Mouse (Mus musculus) embryonic fibroblast, embryonic 13.5 days (primary cell): ENCODE measurements around the gene Prl2c3. TPM values are rescaled to one million over a fixed set of nuclear protein-coding genes. Genes with fewer than 3 reads are reported as not detected.
"Not testable (repeated sequence)": the region's sequence is repeated elsewhere in the genome, so short reads cannot be mapped to it uniquely, and the experiment has no call there.

Source experiments
- H3K27ac ChIP-seq: 2 replicates; pipeline ENCODE4 v1.5.1; 2012; ENCODE audit warnings: low read length, control low read depth, inconsistent platforms; ENCODE audit not compliant: insufficient read depth
- H3K4me1 ChIP-seq: 2 replicates; pipeline ENCODE4 v1.6.1; 2011; ENCODE audit warnings: low read length; ENCODE audit not compliant: control insufficient read depth, insufficient read depth
- H3K4me3 ChIP-seq: 2 replicates; pipeline ENCODE4 v1.5.1; 2011; ENCODE audit warnings: mild to moderate bottlenecking, control low read depth, low read length; ENCODE audit not compliant: insufficient read depth
- CTCF ChIP-seq: IDR thresholded peaks from 2 replicates; pipeline ENCODE4 v1.5.1; 2011; ENCODE audit warnings: mild to moderate bottlenecking, control low read depth, low read length, moderate library complexity, borderline replicate concordance; ENCODE audit not compliant: insufficient read depth
- POLR2A ChIP-seq: IDR thresholded peaks from 2 replicates; pipeline ENCODE4 v1.6.1; 2011; ENCODE audit warnings: low read depth, mild to moderate bottlenecking, control low read depth, low read length, moderate library complexity
- polyA plus RNA-seq: library from polyadenylated mRNA; stranded (reverse); fragments of >200 nt; gene quantifications from 2 replicates; pipeline ENCODE4 v1.2.4, GENCODE M21; 2011; ENCODE audit warnings: low read depth; ENCODE audit not compliant: missing spikeins, insufficient read length

Prl2c3 gene
- polyA plus RNA-seq: 2.1 TPM in 1 of 2 replicates, not detected in the other

- H3K27ac ChIP-seq, H3K4me3 ChIP-seq, H3K4me1 ChIP-seq: not testable (repeated sequence)
These were observed at the start of gene Prl2c3 for GRCm38 (mm10) chr13:12799979-12800378. Gene Prl2c3, minus strand, starts transcription at chr13:12800079.

DNA sequence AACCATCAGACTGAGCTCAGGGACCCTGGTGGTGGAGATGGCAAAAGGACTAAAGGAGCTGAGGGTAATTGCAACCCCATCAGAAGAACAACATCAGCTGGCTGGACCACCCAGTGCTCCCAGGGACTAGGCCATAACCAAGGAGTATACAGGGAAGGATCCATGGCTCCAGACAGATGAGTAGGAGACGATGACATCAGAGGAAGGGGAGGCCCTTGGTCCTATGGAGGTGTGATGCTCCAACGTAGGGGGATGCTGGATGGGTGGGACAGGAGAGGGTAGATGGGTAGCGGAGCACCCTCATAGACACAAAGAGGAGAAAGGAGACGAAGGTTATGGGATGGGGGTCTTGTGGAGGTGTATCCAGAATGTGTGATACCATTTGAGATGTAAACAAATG lies 48.4 kb upstream of the Prl2c3 start:
- H3K27ac ChIP-seq, H3K4me1 ChIP-seq, H3K4me3 ChIP-seq: not testable (repeated sequence)

DNA sequence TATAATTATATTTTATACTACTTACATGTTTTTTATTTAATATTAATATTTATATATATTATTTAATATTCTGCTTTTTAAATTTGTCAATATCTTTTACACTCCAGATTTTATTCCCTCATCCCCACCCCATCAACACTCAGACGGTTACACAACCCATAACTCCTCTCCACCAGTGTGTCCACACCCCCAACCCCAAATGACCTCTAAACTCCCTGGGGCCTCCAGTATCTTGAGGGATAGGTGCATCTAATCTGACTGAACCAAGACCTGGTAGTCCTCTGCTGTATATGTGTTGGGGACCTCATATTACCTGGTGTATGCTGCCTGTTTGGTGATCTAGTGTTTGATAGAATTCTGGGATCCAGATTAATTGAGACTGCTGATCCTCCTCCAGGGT lies 44.8 kb upstream of the Prl2c3 start:
- H3K4me1 ChIP-seq, H3K27ac ChIP-seq, H3K4me3 ChIP-seq: not testable (repeated sequence)

- not testable (repeated sequence) for H3K4me1 ChIP-seq, H3K4me3 ChIP-seq, H3K27ac ChIP-seq
These were observed 37.7 kb upstream of the Prl2c3 start for GRCm38 (mm10) chr13:12837546-12837945.

DNA sequence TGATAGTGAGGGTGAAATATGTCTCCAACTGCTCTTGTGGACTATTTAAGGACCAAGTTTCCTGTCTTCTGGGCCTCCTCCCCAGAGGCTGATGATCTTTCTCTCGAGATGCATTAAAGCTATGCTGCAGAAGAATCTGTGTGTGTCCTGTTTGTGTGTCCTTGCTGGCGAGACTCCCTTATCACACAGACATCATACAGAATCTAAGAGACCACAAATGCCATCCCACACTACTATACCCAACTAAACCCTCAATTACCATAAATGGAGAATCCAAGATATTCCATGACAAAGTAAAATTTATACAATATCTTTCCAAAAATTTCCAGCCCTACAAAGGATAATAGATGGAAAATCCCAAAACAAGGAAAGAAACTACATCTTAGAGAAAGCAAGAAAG lies 31.9 kb upstream of the Prl2c3 start:
- no peak overlapping the region for H3K4me3 ChIP-seq
- no peaks in the 10 kb centered on the region for H3K4me1 ChIP-seq
- TF ChIP-seq CTCF (no peak), POLR2A (no peak)
- H3K27ac ChIP-seq: no peak overlapping the region

DNA sequence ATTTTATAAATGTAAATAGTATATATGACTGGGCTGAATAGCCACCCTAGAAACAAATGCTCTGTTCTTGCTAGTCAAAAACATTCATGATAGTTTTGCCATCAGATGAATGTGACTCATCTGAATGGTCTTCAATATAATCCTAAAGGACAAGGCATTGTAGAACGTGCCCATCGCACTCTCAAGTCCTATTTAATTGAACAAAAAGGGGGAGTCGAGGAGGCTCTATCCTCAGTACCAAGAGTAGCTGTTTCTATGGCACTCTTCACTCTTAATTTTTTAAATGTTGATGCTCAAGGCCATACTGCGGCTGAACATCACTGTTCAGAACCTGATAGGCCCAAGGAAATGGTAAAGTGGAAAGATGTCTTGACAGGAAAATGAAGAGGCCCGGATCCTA lies 29.2 kb upstream of the Prl2c3 start:
- Histone ChIP-seq H3K27ac (no peak overlapping the region), H3K4me3 (no peak overlapping the region), H3K4me1 (no peaks in the 10 kb centered on the region)
- TF ChIP-seq CTCF (no peak), POLR2A (no peak)

- H3K4me1 ChIP-seq, H3K4me3 ChIP-seq, H3K27ac ChIP-seq: not testable (repeated sequence)
These were observed 24.8 kb upstream of the Prl2c3 start for GRCm38 (mm10) chr13:12824500-12825176.

DNA sequence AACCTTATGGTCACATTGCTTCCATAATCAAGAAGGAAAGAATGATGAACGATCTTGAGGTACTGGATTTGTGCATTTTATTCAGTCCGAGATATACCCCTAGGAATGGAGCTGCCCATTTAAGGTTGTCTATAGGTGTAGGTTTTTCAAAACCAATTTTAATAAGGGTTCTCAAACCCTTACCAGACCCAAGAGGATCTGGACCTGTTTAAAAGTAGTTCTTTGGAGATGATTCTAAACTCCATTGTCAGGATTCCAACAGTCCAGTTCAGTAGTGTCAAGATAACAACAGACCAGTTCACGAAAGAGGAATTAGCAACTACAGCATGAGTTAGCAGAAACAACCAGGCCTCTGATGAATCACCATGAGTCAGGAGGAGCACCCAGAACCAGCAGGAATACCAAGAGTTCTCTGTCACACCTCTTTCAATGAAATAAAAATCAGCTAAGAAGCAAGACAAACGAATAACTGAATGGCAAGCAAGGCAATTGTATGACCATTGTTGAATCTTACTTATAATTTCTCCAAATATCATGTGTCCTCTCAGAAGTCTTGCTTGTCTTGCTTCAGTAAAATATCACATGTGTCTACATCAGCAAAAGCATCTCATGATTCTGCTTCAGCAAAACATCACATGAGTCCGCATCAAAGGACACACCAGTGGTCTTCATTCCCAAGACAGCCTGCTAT lies 14.0 kb upstream of the Prl2c3 start:
- H3K27ac ChIP-seq: peak overlapping the region; percentile 78; the same call in 1 of the 2 replicates
- H3K4me1 ChIP-seq, H3K4me3 ChIP-seq: not testable (repeated sequence)

DNA sequence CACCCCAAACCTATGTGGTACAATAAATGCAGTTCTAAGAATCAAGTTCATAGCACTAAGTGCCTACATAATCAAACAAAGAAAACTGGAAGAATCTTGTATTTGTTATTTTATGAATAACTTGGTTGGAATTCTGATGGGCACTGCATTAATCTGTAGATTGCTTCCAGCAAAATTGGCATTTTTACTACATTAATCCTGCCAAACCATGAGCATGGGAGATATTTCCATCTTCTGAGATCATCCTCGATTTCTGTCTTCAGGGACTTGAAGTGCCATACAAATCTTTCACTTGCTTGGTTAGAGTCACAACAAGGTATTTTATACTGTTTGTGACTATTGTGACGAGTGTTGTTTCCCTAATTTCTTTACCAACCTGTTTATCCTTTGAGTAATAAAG lies 9.7 kb upstream of the Prl2c3 start:
- Histone ChIP-seq H3K4me1 (no peaks in the 10 kb centered on the region), H3K4me3 (no peak overlapping the region), H3K27ac (no peak overlapping the region)
- no peak for TF ChIP-seq POLR2A
- TF ChIP-seq CTCF: no peak

DNA sequence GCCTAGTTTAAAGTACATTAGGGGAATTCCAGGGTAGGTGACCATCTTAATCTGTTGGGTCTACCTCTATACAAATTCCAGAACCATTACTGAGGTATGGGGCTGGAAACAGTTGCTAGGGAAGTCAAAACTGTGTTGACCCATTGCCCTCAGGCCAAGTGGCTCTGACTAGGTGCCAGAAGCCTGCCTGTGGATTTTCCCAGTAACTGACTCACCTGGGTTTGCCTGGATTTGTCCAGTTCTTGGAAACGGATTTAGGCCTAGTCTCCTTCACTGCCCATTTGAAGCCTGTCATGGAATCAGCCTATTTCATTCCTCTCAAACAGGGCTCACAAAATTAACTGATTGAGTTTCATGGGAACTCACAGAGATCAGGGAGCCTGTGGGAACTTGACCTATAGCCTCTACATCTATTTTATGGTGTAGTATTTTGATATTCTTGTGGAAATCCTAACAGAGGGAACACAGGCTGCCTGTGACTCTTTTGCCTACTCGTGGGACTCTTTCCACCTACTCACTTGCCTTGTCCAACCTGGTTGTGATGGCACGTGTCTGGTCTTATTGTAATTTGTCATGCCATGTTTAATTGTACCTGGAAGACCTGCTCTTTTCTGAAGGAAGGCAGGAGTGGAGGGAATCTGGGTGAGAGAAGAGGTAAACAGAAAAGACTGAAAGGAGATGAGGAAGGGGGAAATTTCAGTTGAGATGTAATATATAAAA lies 9.1 kb upstream of the Prl2c3 start:
- not testable (repeated sequence) for H3K4me3 ChIP-seq, H3K27ac ChIP-seq, H3K4me1 ChIP-seq

GRCm38 (mm10) chr13:12806496-12806895 lies 6.6 kb upstream of the Prl2c3 start:
- H3K27ac ChIP-seq, H3K4me1 ChIP-seq, H3K4me3 ChIP-seq: not testable (repeated sequence)

- not testable (repeated sequence) for H3K4me1 ChIP-seq, H3K4me3 ChIP-seq, H3K27ac ChIP-seq
These were observed 30.3 kb downstream of the Prl2c3 start for GRCm38 (mm10) chr13:12769442-12770091.
